Mouse (Mus musculus) cerebellum, adult 2 months (tissue): ENCODE measurements around the gene Mdfi. TPM values are rescaled to one million over a fixed set of nuclear protein-coding genes. Genes with fewer than 3 reads are reported as not detected.

ENCODE experiments used
- DNase-seq, 2 experiments: peaks; one replicate each; pipeline ENCODE4 v3.0.0; 2021
- H3K27ac ChIP-seq: fragments of 200-500 bp; 2 replicates; pipeline ENCODE4 v1.5.1; 2012; ENCODE audit warnings: low read length, control low read depth, inconsistent platforms; ENCODE audit not compliant: insufficient read depth
- H3K27me3 ChIP-seq: fragments of 200-500 bp; 2 replicates; pipeline ENCODE4 v1.6.1; 2012; ENCODE audit warnings: inconsistent platforms, mild to moderate bottlenecking, low read length, moderate library complexity; ENCODE audit not compliant: control insufficient read depth, insufficient read depth
- H3K4me1 ChIP-seq: fragments of 200-500 bp; 2 replicates; pipeline ENCODE4 v1.6.1; 2011; ENCODE audit warnings: low read length; ENCODE audit not compliant: control insufficient read depth, insufficient read depth
- H3K4me3 ChIP-seq: fragments of 200-500 bp; replicated peaks from 2 replicates; pipeline ENCODE3; 2011; ENCODE audit warnings: mild to moderate bottlenecking, low read depth, low read length, control low read depth; ENCODE audit not compliant: insufficient read depth
- CTCF ChIP-seq: fragments of 200-500 bp; IDR thresholded peaks from 2 replicates; pipeline ENCODE4 v1.5.1; 2011; ENCODE audit warnings: low read depth, mild to moderate bottlenecking, control low read depth, low read length, moderate library complexity, borderline replicate concordance; ENCODE audit not compliant: insufficient read depth
- POLR2A ChIP-seq: fragments of 200-500 bp; IDR thresholded peaks from 2 replicates; pipeline ENCODE4 v1.6.1; 2011; ENCODE audit warnings: low read length, control low read depth, borderline replicate concordance; ENCODE audit not compliant: insufficient read depth
- whole genome bisulfite sequencing: fragments of 180-500 bp; shearing (Covaris S2); methylation state at CpG from one replicate; pipeline ENCODE4 v1.1.7; 2018; 5-methylcytosine and 5-hydroxymethylcytosine counted together
- polyA plus RNA-seq: library from polyadenylated mRNA; depleted of rRNA; stranded (reverse); fragments of >200 nt; gene quantifications from 2 replicates; pipeline ENCODE4 v1.2.3, GENCODE M21; 2012

The Mdfi gene
- polyA plus RNA-seq, 1 experiment = 24.1 TPM

GRCm38 (mm10) chr17:47806230-47806629 is 28.3 kb downstream of the Mdfi start:
- no peak overlapping the region for H3K27ac ChIP-seq
- no peak overlapping the region for H3K4me3 ChIP-seq
- H3K4me1 ChIP-seq = no peaks in the 10 kb centered on the region
- 16% methylated on average over 9 of the region's 9 CpGs for WGBS
- no peak for TF ChIP-seq POLR2A
- no peak for TF ChIP-seq CTCF
- H3K27me3 ChIP-seq = no peaks in the 10 kb centered on the region
- no peak for DNase-seq

DNA sequence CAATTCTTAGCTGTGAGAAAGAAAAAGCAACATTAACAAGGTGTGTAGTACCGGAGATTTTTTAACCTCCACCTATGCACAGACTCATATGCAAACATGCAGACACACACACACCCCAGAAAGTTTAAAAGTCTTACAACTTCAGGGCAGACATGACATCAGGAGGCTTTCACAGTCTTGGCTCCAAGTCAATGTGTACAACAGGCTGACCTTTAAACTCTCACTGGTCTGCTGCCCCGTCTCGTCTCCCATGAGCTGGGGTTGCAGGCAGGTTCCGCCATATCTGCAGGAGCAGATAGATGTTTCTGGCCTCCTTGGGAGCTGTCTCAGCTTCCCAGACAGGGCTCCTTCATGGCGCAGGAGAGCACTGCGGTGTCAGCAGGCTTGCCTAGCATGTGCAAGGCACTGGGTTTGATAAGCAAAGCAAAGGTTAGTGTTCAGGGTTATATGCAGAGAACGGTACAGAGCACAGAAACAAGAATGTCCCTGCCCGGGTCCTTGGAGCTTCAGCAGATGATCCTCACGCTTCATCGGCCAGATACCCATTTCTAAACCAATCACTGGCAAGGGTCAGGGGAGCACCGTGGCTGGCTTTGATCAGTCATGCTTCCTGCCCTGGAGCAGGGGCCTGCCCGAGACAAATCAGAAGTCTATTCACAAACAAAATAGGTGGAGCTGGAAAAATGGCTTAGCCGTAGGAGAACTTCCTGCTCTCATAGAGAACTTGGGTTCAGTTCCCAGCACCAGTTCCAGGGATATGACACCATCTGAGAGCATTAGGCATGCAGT is 29.2 kb downstream of the Mdfi start:
- no peak for DNase-seq
- Histone ChIP-seq H3K27me3 (no peaks in the 10 kb centered on the region), H3K4me3 (no peak overlapping the region), H3K4me1 (no peaks in the 10 kb centered on the region), H3K27ac (no peak overlapping the region)
- TF ChIP-seq POLR2A (no peak), CTCF (no peak)
- WGBS = 49% methylated on average over 13 of the region's 13 CpGs

GRCm38 (mm10) chr17:47803662-47804061 is 30.8 kb downstream of the Mdfi start:
- TF ChIP-seq POLR2A = no peak
- no peak for TF ChIP-seq CTCF
- DNase-seq = no peak
- Histone ChIP-seq H3K4me1 (no peaks in the 10 kb centered on the region), H3K27ac (no peak overlapping the region), H3K27me3 (no peaks in the 10 kb centered on the region), H3K4me3 (no peak overlapping the region)
- WGBS = 96% methylated on average over 4 of the region's 4 CpGs

- TF ChIP-seq CTCF = no peak
- no peak for TF ChIP-seq POLR2A
- Histone ChIP-seq H3K27me3 (no peaks in the 10 kb centered on the region), H3K4me3 (no peak overlapping the region), H3K27ac (no peak overlapping the region), H3K4me1 (no peaks in the 10 kb centered on the region)
- DNase-seq = no peak
- WGBS = 21% methylated on average over 8 of the region's 8 CpGs
These were observed 31.7 kb downstream of the Mdfi start for GRCm38 (mm10) chr17:47802806-47803205.

GRCm38 (mm10) chr17:47797383-47797782 is 37.1 kb downstream of the Mdfi start:
- TF ChIP-seq POLR2A (no peak), CTCF (no peak)
- H3K4me3 ChIP-seq = no peak overlapping the region
- H3K27ac ChIP-seq = no peak overlapping the region
- H3K27me3 ChIP-seq = no peaks in the 10 kb centered on the region
- 72% methylated on average over 9 of the region's 9 CpGs for WGBS
- no peak for DNase-seq
- H3K4me1 ChIP-seq = no peaks in the 10 kb centered on the region

DNA sequence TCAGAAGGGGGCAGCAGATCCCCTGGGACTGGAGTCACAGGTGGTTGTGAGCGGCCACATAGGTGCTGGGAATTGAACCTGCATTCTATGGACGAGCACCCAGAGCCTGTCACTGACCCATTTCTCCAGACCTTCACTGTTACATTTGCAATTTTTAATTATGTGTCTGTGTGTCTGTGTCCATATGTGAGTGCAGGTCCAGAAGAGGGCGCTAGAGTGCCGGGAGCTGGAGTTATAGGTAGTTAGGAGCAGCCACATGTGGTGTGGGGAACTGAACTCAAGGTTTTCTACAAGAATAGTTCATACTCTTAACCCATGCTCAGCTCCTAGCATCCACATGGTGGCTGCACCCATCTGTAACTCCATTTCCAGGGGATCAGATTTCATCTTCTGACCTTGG is 37.5 kb downstream of the Mdfi start:
- DNase-seq = no peak
- Histone ChIP-seq H3K4me3 (no peak overlapping the region), H3K27ac (no peak overlapping the region), H3K4me1 (no peaks in the 10 kb centered on the region), H3K27me3 (no peaks in the 10 kb centered on the region)
- whole genome bisulfite sequencing = 68% methylated on average over 4 of the region's 4 CpGs
- no peak for TF ChIP-seq CTCF
- TF ChIP-seq POLR2A = no peak

DNA sequence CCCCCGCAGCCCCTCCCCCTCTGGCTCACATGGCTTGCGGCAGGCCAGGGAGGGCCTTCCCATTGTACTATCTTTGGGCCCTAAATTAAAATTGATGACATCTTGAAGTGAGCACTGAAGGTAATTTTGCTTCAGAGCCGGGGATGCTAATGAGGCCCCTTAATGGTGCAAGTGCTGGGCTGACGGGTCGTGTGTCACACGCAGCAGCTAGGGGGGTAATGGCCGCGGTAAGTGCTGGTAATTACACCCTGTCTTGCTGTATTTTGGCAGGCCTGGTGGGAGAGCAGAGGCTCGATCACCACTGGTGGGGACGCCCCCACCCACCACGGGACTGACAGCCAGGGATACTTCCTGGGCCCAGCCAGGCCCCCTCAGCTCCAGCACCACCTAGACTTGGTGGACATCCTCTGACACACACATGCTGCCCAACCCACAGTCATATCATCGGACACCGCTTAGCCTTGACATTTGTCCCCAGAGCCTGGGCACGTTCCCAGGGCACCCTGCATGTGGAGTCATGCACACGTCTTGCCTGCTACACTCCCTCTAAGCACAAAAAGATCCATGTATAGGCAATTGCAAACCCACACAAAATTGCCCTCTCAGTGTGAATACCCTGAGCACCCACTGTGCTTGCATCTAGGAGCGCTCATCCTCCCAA is 38.2 kb downstream of the Mdfi start:
- no peak overlapping the region for H3K27ac ChIP-seq
- DNase-seq = no peak
- no peak for TF ChIP-seq POLR2A
- no peak for TF ChIP-seq CTCF
- H3K27me3 ChIP-seq = no peaks in the 10 kb centered on the region
- H3K4me1 ChIP-seq = no peaks in the 10 kb centered on the region
- H3K4me3 ChIP-seq = no peak overlapping the region
- 57% methylated on average over 16 of the region's 16 CpGs for WGBS

DNA sequence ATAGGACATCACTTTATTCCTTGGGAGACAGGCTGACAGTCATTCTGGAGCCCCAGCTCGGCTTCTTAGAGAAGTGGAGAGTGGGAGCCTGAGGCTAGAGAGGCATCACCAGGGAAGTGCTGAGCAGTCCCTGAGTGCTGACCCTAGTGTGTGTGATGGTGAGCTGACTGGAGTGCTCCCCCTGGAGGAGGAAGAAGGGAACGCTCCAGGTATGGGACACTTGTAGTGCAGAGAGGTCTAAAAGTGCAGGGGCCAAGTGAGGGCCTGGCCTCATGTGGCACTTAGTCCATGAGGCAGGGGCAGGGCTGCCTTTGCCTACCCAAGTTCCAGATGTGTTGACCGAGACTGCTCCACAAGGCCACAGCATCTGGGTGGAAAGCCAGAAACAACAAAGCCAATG is 39.0 kb downstream of the Mdfi start:
- TF ChIP-seq POLR2A (no peak), CTCF (peak; percentile 73)
- H3K4me3 ChIP-seq = no peak overlapping the region
- peak; percentile 42 to 54 for DNase-seq
- no peak overlapping the region for H3K27ac ChIP-seq
- 42% methylated on average over 3 of the region's 3 CpGs for whole genome bisulfite sequencing
- no peaks in the 10 kb centered on the region for H3K27me3 ChIP-seq
- no peaks in the 10 kb centered on the region for H3K4me1 ChIP-seq
